Mouse (Mus musculus): ENCODE data around the gene Hdgfl2.

The Hdgfl2 gene

GRCm38 (mm10) chr17:56078880-56079795 is at the start of gene Hdgfl2:
Hdgfl2 (plus strand) TSS chr17:56079634.
- DNase-seq (ENCODE audit: low spot score in 2 of 2), result peak; percentile 100

- DNase-seq (ENCODE audit: low spot score in 2 of 2), result no peak
Observed at GRCm38 (mm10) chr17:56030238-56030870, 49.1 kb upstream of the Hdgfl2 start.

DNA sequence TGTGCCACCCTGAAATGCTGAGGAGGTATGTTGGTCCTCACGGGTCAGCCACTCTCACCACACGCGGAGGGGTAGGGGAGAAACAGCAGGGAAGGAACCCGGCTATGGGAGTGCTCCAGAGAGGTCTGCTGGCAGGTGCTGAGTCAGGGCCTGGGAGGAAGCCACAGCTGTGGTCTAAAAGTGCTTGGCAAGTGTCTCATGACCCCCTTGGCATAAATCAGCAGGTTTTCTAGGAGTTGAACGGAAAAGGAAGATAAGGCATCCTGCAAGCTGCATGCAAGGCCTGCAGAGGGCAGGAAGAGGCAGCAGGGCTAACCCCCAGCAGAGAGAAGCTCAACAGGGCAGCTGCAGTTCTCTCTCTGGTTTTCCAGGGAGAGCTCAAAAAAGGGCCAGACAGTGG is 48.5 kb upstream of the Hdgfl2 start:
- peak; percentile 50 to 66 for DNase-seq (ENCODE audit: low spot score in 2 of 2)

- DNase-seq (ENCODE audit: low spot score in 2 of 2), result no peak
Observed at GRCm38 (mm10) chr17:56031431-56031830, 48.0 kb upstream of the Hdgfl2 start.

- no peak for DNase-seq (ENCODE audit: low spot score in 2 of 2)
Observed at GRCm38 (mm10) chr17:56032127-56032733, 47.2 kb upstream of the Hdgfl2 start.

DNA sequence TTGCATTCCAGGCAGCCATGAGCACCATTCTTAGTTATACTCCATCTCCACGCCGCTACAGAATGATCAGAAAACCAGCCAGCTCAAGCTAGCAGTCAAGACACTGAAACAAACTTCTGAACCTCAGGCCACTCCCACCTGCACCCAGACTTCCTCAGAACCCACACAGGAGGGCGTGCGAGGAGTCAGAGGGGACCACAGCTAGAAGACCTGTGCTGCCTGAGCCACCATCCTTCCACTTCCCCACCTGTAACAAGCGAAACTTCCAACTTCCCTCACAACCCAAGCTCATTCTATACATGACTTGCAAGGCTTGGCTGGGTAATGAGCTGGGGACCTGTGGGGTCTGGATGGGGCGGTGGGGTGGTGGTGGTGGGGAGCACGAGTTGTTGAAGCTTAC is 46.6 kb upstream of the Hdgfl2 start:
- DNase-seq (ENCODE audit: low spot score in 2 of 2), result no peak

DNA sequence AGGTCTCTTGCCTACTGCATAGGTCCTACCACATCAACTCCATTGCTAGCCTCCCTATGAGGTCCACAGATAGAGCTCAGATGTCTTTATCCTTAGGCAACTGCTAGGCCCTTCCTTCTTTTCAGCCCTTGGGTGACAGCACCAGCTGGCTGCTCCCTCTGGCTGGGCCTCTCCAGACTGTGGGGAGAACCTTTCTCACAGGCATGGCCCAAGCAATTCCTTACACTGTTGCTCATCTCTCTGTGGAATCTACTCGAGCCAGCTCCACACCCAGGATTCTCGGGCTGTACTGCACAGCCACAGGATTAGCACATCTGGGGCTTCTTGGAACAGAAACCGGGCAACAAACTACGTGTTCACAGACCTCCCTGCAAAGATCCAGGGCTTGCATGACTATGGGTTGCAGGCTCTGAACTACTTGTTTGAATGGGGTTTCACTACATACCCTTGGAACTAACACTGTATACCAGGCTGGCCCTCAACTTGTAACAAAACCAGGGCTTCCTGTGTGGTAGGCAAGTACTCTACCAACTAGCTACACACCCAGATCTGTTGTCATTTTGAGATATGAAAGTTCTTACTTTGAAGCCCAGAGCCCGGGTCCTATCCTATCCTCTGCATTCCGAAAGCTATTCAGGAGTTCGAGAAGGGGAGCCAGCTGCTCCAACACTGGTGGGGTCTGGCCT is 45.3 kb upstream of the Hdgfl2 start:
- DNase-seq (ENCODE audit: low spot score in 2 of 2), result peak; percentile 54 to 55

DNA sequence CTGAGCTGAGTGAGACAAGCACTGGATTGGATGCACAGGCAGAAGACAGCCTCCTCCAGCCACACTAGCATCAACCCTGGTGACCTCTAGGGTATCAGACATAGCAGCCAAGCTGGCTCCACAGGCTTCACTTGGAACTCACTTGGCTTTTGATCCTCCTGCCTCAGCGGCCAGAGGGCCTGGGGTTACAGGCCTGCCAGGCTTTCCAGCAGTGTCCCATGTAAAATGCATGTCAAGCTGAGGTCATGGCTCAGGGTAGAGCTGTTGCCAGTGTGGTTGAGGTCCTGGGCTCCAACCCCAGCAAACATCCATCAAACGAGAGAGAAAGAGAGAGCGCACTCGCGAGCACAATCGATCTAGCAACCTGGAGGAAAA is 44.7 kb upstream of the Hdgfl2 start:
- no peak for DNase-seq (ENCODE audit: low spot score in 2 of 2)

DNA sequence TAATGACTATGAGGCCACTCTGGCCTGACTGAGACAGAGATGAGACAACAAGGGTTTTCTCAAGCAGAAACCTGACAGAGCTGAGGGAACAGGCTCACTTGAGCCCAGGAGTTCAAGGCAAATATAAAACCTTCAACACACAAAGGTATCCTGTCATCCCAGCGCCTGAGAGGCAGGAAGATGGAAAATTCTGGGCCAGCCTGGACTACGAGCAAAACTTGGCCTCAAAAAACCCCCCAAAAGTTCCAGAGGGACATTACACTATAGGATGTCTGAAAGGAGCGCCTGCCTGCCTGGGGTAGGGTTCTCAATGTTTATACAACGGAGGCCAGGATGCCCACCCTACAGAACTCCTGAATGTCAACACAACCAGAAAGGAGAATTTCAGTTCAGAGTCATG is 44.2 kb upstream of the Hdgfl2 start:
- no peak for DNase-seq (ENCODE audit: low spot score in 2 of 2)

DNA sequence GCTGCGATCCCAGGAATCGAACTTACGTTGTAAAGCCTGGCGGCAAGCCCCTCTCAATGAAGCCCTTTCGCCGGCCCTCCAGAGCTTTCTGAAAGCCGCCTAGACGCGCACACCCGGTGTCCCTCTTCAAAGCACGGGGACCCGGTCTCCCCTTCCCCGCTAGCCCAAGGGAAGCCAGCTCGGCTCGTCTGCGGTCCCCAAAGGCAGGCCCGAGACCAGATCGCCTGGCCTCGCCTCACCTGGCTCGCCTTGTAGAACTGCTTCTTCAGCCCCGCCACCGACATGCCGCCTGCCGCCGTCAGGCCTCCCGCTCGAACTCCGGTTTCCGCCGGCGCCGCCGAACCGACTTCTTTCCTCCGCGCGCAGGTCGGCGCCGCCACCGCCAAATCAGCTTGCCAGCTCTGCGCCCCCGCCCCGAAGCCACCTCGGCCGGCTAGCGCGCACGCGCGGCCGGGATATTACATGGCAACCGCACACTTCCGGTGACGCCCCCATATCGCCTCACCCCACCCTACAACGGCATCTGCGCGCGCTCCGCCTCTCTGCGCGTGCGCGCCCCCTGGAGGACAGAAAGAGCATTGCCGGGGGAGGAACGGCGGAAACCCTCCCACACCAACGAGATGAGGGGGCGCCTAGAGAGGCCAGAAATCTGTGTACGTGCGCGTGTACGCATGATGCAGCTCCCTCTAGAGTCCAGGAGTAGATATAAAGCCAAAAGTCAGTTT is 43.1 kb upstream of the Hdgfl2 start, which contains the start of gene Sh3gl1:
Sh3gl1 (minus strand) TSS at position 460 of the 725 bp plus-strand sequence.
- peak; percentile 98 to 99 for DNase-seq (ENCODE audit: low spot score in 2 of 2)

DNA sequence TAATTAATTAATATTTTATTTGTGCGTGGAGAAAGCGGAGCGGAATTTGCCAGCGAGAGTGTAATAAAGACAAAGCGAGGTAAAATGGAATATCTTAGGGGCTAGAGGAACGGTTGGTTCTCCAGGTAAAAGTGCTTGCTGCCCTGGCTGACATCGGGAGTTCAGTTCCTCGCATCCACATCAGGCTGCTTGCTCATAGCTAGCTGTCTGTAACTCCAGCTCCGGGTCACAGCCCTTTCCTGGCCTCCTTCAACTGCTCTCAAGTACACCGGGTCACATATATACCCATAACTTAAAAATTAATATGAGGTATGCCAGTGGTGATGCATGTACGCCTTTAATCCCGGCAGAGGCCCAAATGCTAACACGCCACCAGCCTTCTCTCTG is 42.5 kb upstream of the Hdgfl2 start:
- no peak for DNase-seq (ENCODE audit: low spot score in 2 of 2)

- DNase-seq (ENCODE audit: low spot score in 2 of 2), result no peak
Observed at GRCm38 (mm10) chr17:56038583-56039261, 40.7 kb upstream of the Hdgfl2 start.

- DNase-seq (ENCODE audit: low spot score in 2 of 2), result no peak
Observed at GRCm38 (mm10) chr17:56039345-56039744, 40.1 kb upstream of the Hdgfl2 start.

GRCm38 (mm10) chr17:56040030-56040856 is 39.2 kb upstream of the Hdgfl2 start, which contains the start of gene Chaf1a:
Chaf1a (plus strand) TSS chr17:56040439.
- peak; percentile 98 to 99 for DNase-seq (ENCODE audit: low spot score in 2 of 2)

DNA sequence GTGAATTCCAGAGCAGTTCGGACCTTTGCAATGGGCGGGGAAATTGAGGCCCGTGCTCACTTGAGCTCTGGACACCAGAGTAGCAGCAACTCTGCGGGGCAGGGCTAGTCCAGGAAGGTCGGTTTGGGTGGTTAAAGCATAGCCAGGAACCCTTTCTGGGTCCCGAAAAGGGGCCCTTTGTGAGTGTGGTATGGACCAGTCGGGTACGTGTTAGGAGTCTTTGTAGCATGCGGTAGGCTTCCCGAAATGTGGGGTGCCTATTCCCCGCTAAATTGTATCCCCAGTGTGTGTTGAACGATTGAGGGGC is 38.6 kb upstream of the Hdgfl2 start:
- no peak for DNase-seq (ENCODE audit: low spot score in 2 of 2)

- DNase-seq (ENCODE audit: low spot score in 2 of 2), result no peak
Observed at GRCm38 (mm10) chr17:56051369-56051768, 28.1 kb upstream of the Hdgfl2 start.

- DNase-seq (ENCODE audit: low spot score in 2 of 2), result no peak
Observed at GRCm38 (mm10) chr17:56054938-56055337, 24.5 kb upstream of the Hdgfl2 start.

DNA sequence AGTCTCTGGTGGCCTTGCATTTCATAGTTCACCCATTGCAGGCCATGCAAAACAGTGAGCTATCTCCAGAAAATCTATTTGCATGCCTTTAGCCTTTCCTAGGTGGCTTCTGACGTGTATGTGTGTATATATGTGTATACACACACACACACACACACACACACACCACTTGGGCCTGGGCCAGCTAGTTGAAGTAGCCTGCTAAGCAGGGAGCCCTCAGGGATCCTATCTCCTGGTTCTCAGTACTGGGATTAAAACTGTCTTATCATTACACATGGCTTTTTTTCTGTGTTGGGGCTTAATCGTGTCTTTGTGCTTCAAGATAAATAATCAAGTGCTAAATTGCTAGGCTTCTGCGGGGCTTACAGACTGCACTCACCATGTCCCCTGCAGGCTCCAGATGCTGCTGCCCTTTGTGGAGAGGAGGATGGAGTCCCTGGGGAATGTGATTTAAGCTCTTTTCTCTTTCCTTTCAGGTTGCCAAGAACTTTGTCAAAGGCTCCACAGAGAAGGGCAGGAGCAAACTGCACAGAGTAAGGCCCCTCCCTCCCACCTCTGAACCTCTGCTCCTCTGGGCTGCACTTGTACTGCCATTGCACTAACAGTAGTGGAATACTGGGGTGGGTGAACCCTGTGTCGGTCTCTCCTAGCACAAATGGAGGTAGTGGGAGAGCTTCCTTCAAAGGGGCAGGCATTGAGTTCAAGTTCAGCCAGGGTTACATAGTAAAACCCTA is 23.3 kb upstream of the Hdgfl2 start:
- DNase-seq (ENCODE audit: low spot score in 2 of 2), result no peak

GRCm38 (mm10) chr17:56057381-56058120 is 21.9 kb upstream of the Hdgfl2 start:
- no peak for DNase-seq (ENCODE audit: low spot score in 2 of 2)

Data from heart, adult 9 months (tissue).